1 mouse cellular context compared by ENCODE assay signal in the genomic region with DNA sequence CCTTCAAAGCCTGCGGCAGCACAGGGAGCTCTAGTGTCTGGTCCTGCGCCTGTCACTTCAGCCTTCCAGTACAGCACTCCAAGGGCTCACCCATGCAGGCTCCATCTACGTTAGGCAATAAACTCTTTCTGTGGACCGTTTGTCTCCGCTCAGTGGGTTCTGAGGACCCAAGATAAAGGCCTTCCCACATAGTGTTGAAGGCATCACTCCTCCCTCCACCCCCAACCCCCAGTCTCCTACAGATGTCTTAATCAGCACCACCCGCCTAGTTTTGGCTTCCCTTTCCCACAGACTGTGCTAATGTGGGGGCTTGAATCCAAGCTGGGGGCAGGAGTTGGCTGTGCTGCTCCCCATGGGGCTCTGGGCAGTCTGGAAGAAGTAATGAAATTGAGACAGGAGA.
TF ChIP-seq lines count a peak whose summit lies in the region.

No protein-coding gene starts in this region.

TF ChIP-seq in MEL, 35 proteins besides CTCF, POLR2A, EP300 and RAD21:
- TF ChIP-seq NRF1 (IDR thresholded peaks at IDR 0.05; ENCODE audit: insufficient read depth, low read depth, low read length, poor library complexity, severe bottlenecking) (no peak), GABPA (IDR thresholded peaks at IDR 0.05; ENCODE audit: low read depth, low read length) (no peak), POLR2AphosphoS2 (IDR thresholded peaks at IDR 0.05; ENCODE audit: low read length) (no peak), ZC3H11A (IDR thresholded peaks at IDR 0.05; ENCODE audit: low read depth, low read length) (no peak)
